Mouse (Mus musculus) CH12.LX (cell line): ENCODE data around the gene Gm10354. TPM values are rescaled to one million over a fixed set of nuclear protein-coding genes. Genes with fewer than 3 reads are reported as not detected.
"Not testable (repeated sequence)": the region's sequence is repeated elsewhere in the genome, so short reads cannot be mapped to it uniquely, and the experiment has no call there.

Experiments used
- DNase-seq: peaks from one replicate; pipeline ENCODE4 v3.0.0-alpha.2; 2013; ENCODE audit errors: extremely low read depth
- H3K27ac ChIP-seq: 2 replicates; pipeline ENCODE4 v1.5.1; 2012; ENCODE audit warnings: low read depth, mild to moderate bottlenecking, control low read depth, moderate library complexity; ENCODE audit not compliant: insufficient read depth
- H3K27me3 ChIP-seq: replicated peaks from 2 replicates; pipeline ENCODE3; 2012; ENCODE audit warnings: inconsistent platforms
- H3K36me3 ChIP-seq, 2 experiments: replicated peaks in 1 of 2; 2 replicates each; pipeline versions ENCODE3 to v1.6.1; 2012; ENCODE audit warnings: inconsistent platforms in 1 of 2, low read length in 1 of 2, mild to moderate bottlenecking in 1 of 2, mixed read lengths in 1 of 2, moderate library complexity in 1 of 2; ENCODE audit not compliant: control insufficient read depth in 1 of 2, insufficient read depth in 1 of 2
- H3K4me1 ChIP-seq, 2 experiments: 2 replicates each; pipeline ENCODE4 v1.6.1; 2012; ENCODE audit warnings: inconsistent platforms in 1 of 2, moderate library complexity in 1 of 2; ENCODE audit not compliant: insufficient read depth in 2 of 2, control insufficient read depth in 1 of 2
- H3K4me2 ChIP-seq: 2 replicates; pipeline ENCODE4 v1.6.1; 2012; ENCODE audit warnings: low read depth, mild to moderate bottlenecking, control low read depth; ENCODE audit not compliant: poor library complexity, insufficient read depth, severe bottlenecking
- H3K4me3 ChIP-seq, 3 experiments: fragments of 150-350 bp in 1 of 3; sonication (generic) in 1 of 3; replicated peaks in 1 of 3; 2 replicates each; pipeline versions ENCODE3 to v1.5.1; 2011 to 2012; ENCODE audit warnings: low read depth in 2 of 3, low read length in 2 of 3, mild to moderate bottlenecking in 2 of 3, moderate library complexity in 2 of 3, control low read depth in 1 of 3, improper control_type of control experiment in 1 of 3, inconsistent platforms in 1 of 3, mixed read lengths in 1 of 3; ENCODE audit not compliant: poor library complexity in 1 of 3
- H3K79me2 ChIP-seq: replicated peaks from 2 replicates; pipeline ENCODE4 v1.6.1; 2012; ENCODE audit warnings: mild to moderate bottlenecking, moderate library complexity; ENCODE audit not compliant: control insufficient read depth, poor library complexity, insufficient read depth, severe bottlenecking; ENCODE audit errors: extremely low read depth
- H3K9ac ChIP-seq: 2 replicates; pipeline ENCODE4 v1.6.1; 2012; ENCODE audit warnings: low read depth, mild to moderate bottlenecking, control low read depth, moderate library complexity; ENCODE audit not compliant: insufficient read depth
- H3K9me3 ChIP-seq: replicated peaks from 2 replicates; pipeline ENCODE3; 2012; ENCODE audit warnings: low read length, inconsistent platforms, mixed read lengths
- CTCF ChIP-seq, 2 experiments: IDR thresholded peaks in 1 of 2; conservative IDR thresholded peaks in 1 of 2; 2 replicates each; pipeline ENCODE4 v1.5.1; 2011 to 2012; ENCODE audit warnings: low read depth in 2 of 2, low read length in 2 of 2, improper control_type of control experiment in 1 of 2, inconsistent platforms in 1 of 2, mild to moderate bottlenecking in 1 of 2, moderate library complexity in 1 of 2
- dilution Hi-C: fragments of 300-500 bp; cut with MboI; formaldehyde crosslinking; loops from 2 replicates; pipeline ENCODE4 v1.14.3; 2020; ENCODE audit warnings: low sequenced_read_pairs; ENCODE audit not compliant: extremely low pct_unique_long_range_greater_than_20kb, extremely low pct_ligation_motif_present
- in situ Hi-C: fragments of 300-500 bp; cut with MboI; formaldehyde crosslinking; loops from 3 replicates; pipeline ENCODE4 v1.14.3; 2019; ENCODE audit warnings: low sequenced_read_pairs, low pct_ligation_motif_present, low pct_unique_long_range_greater_than_20kb, mixed read lengths
- polyA plus RNA-seq: library from polyadenylated mRNA; unstranded; fragments of >175 nt; gene quantifications from 2 replicates; pipeline ENCODE4 v1.2.1, GENCODE M21; 2012; ENCODE audit warnings: low read depth; ENCODE audit not compliant: insufficient read length
- total RNA-seq, 2 experiments: library from RNA; depleted of rRNA; stranded (reverse); fragments of 300-350 nt in 1 of 2; fragments of >200 nt in 1 of 2; gene quantifications; 2 replicates each; pipeline ENCODE4 v1.2.3; 2012 to 2014

The Gm10354 gene
- total and polyA plus RNA-seq, 3 experiments: not detected

DNA sequence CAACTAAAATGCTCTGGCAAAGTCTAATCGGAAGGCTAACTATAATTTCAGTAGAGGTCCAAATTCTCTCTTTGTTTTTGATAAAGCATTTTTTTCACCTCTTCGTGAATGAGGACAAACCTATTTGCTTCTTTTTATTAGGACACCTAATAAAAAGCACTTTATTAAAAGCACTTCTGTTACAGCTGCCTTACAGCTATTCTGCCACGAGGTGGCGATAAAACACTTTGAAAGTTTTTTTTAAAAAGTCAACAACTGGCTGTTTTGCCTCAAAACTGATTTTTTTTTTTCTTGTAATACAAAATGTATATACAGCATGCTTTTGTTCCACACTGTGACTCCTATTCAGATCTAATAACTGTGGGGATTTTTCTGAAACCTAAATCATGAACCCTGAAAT lies 51.7 kb downstream of the Gm10354 start:
- H3K27me3 ChIP-seq, H3K9ac ChIP-seq, H3K4me1 ChIP-seq, H3K79me2 ChIP-seq, H3K36me3 ChIP-seq, H3K4me3 ChIP-seq, H3K4me2 ChIP-seq, in situ Hi-C loops, DNase-seq, H3K9me3 ChIP-seq, H3K27ac ChIP-seq, dilution Hi-C loops: not testable (repeated sequence)
- TF ChIP-seq CTCF (conservative IDR thresholded peaks at IDR 0.05 in 1 of 2, IDR thresholded peaks at IDR 0.05 in 1 of 2; ENCODE audit: low read depth in 2 of 2, low read length in 2 of 2): peak in 1 of 2 experiments; percentile 12; a peak in 1 of 4 replicates

Other genes with a start within 250 kb of the Gm10354 start
- not detected in 2 replicates for gene Gm9758, start 64.0 kb downstream of the Gm10354 start, total RNA-seq (2012; rRNA removed)
- not detected in 2 replicates for gene Gm9758, start 64.0 kb downstream of the Gm10354 start, total RNA-seq (2014; rRNA removed)
- gene Gm9758, start 64.0 kb downstream of the Gm10354 start, polyA plus RNA-seq: not detected in 2 replicates
- gene Speer4e, start 40.5 kb downstream of the Gm10354 start, total RNA-seq (2012; rRNA removed): not detected in 2 replicates
- gene Speer4e, start 40.5 kb downstream of the Gm10354 start, total RNA-seq (2014; rRNA removed): not detected in 2 replicates
- not detected in 2 replicates for gene Speer4e, start 40.5 kb downstream of the Gm10354 start, polyA plus RNA-seq
- not detected in 2 replicates for gene Gm17019, start 54.1 kb upstream of the Gm10354 start, total RNA-seq (2012; rRNA removed)
- gene Gm17019, start 54.1 kb upstream of the Gm10354 start, total RNA-seq (2014; rRNA removed): not detected in 2 replicates
- not detected in 2 replicates for gene Gm17019, start 54.1 kb upstream of the Gm10354 start, polyA plus RNA-seq